Mouse (Mus musculus) midbrain, embryonic 10.5 days (tissue): ENCODE results near the gene Oprl1. TPM values are rescaled to one million over a fixed set of nuclear protein-coding genes. Genes with fewer than 3 reads are reported as not detected.

ENCODE experiments used
- DNase-seq: peaks from one replicate; pipeline ENCODE4 v3.0.0-alpha.2; 2017; ENCODE audit warnings: low spot score
- H3K27ac ChIP-seq: fragments of 300-500 bp; sonication (generic); replicated peaks from 2 replicates; pipeline ENCODE4 v1.5.1; 2016; ENCODE audit warnings: mild to moderate bottlenecking
- H3K27me3 ChIP-seq: fragments of 300-500 bp; sonication (generic); 2 replicates; pipeline ENCODE4 v1.6.1; 2016; ENCODE audit warnings: low read depth, mild to moderate bottlenecking; ENCODE audit not compliant: poor library complexity, severe bottlenecking
- H3K36me3 ChIP-seq: fragments of 300-500 bp; sonication (generic); 2 replicates; pipeline ENCODE4 v1.6.1; 2016; ENCODE audit warnings: mild to moderate bottlenecking, moderate library complexity
- H3K4me1 ChIP-seq: fragments of 300-500 bp; sonication (generic); 2 replicates; pipeline ENCODE4 v1.6.1; 2016
- H3K4me3 ChIP-seq: fragments of 300-500 bp; sonication (generic); 2 replicates; pipeline ENCODE4 v1.5.1; 2016; ENCODE audit warnings: mild to moderate bottlenecking, moderate library complexity
- H3K9me3 ChIP-seq: fragments of 300-500 bp; sonication (generic); replicated peaks from 2 replicates; pipeline ENCODE4 v1.6.1; 2016; ENCODE audit warnings: mild to moderate bottlenecking
- WGBS: fragments of 180-500 bp; shearing (Covaris S2); methylation state at CpG from one replicate; pipeline ENCODE4 v1.1.7; 2016; 5-methylcytosine and 5-hydroxymethylcytosine counted together
- polyA plus RNA-seq: library from polyadenylated mRNA; unstranded; fragments of >200 nt; fragmentation: Nextera tagmentation; extraction: Ambion mirVana; gene quantifications from 2 replicates; pipeline ENCODE4 v1.2.1, GENCODE M21; 2016

Gene Oprl1
- polyA plus RNA-seq: 6.4 and 14.5 TPM in 2 replicates

- DNase-seq: peak; percentile 54
- Histone ChIP-seq H3K9me3 (no peaks in the 10 kb centered on the region), H3K27me3 (no peaks in the 10 kb centered on the region), H3K4me1 (peaks cover 28% of the 10 kb centered on the region), H3K27ac (peak within 1 kb of the TSS; percentile 82), H3K36me3 (peaks cover 13% of the 10 kb centered on the region; the same call in 1 of the 2 replicates), H3K4me3 (peak within 1 kb of the TSS; percentile 52)
- 1% methylated on average over 7 of the region's 7 CpGs for WGBS
Observed at GRCm38 (mm10) chr2:181714903-181715326, at the start of gene Oprl1. Gene Oprl1 (plus strand): TSS chr2:181715016.

DNA sequence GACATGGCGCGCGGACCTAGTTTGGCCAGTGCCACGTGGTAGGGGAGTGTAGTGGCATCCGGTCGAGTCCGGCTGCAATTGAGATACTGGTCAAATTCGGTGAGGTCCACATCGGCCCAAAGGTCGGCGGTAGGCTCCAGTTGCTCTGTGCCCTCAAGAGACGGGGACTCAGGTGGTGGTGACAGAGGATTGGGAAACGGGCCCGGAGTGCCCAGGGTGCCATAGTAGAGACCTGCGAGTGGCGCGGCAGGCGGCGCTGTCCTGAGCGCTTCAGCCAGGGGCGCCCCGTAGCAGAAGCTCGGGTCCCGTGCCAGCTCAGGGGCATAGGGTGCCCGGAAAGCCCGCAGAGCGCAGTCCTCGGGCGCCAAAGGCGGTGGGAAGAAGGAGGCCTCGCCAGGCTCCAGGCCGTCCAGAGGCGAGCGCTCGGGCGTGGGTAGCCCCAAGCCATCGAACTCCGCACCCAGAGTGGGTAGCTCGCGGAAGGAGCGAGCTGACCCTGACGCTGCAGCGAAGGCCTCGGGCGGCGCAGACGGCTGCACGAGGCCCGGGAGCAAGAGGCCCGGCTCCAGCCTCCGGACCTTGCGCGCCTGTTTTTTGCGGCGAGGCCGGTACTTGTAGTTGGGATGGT, 44.4 kb upstream of the Oprl1 start:
- H3K4me1 ChIP-seq: peaks cover 40% of the 10 kb centered on the region
- DNase-seq: peak; percentile 52
- H3K36me3 ChIP-seq: no peaks in the 10 kb centered on the region
- WGBS: 3% methylated on average over 56 of the region's 56 CpGs
- H3K27ac ChIP-seq: no peak overlapping the region
- peak overlapping the region; percentile 48 for H3K4me3 ChIP-seq
- H3K9me3 ChIP-seq: no peaks in the 10 kb centered on the region
- H3K27me3 ChIP-seq: peaks cover 79% of the 10 kb centered on the region

DNA sequence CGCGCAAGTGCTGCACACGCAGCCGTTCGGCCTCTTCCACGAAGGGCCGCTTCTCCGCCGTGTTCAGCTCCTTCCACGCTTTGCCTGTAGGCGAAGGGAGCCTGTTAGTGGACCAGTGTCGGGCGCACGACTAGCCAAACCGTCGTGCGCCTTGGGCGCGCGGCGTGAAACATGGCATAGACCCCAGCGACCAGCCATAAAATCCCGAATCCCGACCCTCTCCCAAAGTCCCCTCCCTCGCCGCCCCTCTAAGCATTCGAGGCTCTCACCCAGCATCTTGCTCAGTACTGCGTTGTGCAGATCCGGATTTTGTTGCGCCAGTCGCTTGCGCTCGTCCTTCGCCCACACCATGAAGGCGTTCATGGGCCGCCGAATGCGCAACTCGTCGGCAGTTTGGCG, 43.9 kb upstream of the Oprl1 start:
- Histone ChIP-seq H3K36me3 (no peaks in the 10 kb centered on the region), H3K4me3 (peak overlapping the region; percentile 48)

GRCm38 (mm10) chr2:181671326-181671725, 43.5 kb upstream of the Oprl1 start, which contains the start of gene Sox18:
Gene Sox18 (minus strand): TSS chr2:181671640.
- WGBS: under 1% methylated on average over 42 of the region's 43 CpGs
- DNase-seq: peak; percentile 36
- Histone ChIP-seq H3K27me3 (peaks cover 79% of the 10 kb centered on the region), H3K9me3 (no peaks in the 10 kb centered on the region), H3K4me1 (peaks cover 50% of the 10 kb centered on the region), H3K4me3 (peak within 1 kb of the TSS; percentile 48), H3K27ac (no peak within 1 kb of the TSS; the same call in 1 of the 2 replicates), H3K36me3 (no peaks in the 10 kb centered on the region)

More for the DNA sequence above, 43.9 kb upstream of the Oprl1 start:
- Histone ChIP-seq H3K9me3 (no peaks in the 10 kb centered on the region), H3K27ac (no peak overlapping the region; the same call in 1 of the 2 replicates), H3K4me1 (peaks cover 46% of the 10 kb centered on the region), H3K27me3 (peaks cover 79% of the 10 kb centered on the region)
- WGBS: 1% methylated on average over 41 of the region's 41 CpGs
- peak; percentile 28 for DNase-seq

DNA sequence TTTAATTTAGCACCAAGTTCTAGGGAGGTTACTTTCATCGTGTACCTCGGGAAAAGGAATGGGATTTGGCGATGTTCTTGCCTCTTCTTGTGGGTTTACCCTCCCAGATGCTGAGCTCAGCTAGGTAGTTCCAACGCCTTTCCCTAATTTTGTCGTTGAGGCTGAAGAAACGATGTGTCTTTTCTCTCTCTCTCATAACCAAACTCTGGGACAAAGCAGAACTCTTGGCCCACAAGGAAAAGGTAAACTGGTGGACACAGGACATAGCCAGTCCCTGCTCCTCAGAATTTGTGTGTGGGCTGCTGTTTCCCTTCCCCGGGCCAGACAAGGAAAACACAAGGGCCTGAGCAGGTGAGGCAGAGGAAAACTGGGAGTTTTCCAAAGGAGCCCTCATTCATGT, 42.8 kb upstream of the Oprl1 start:
- Histone ChIP-seq H3K36me3 (no peaks in the 10 kb centered on the region), H3K27me3 (peaks cover 79% of the 10 kb centered on the region), H3K4me3 (no peak overlapping the region; the same call in 1 of the 2 replicates), H3K9me3 (no peaks in the 10 kb centered on the region), H3K27ac (no peak overlapping the region), H3K4me1 (peaks cover 56% of the 10 kb centered on the region)
- 27% methylated on average over 7 of the region's 7 CpGs for WGBS
- no peak for DNase-seq

DNA sequence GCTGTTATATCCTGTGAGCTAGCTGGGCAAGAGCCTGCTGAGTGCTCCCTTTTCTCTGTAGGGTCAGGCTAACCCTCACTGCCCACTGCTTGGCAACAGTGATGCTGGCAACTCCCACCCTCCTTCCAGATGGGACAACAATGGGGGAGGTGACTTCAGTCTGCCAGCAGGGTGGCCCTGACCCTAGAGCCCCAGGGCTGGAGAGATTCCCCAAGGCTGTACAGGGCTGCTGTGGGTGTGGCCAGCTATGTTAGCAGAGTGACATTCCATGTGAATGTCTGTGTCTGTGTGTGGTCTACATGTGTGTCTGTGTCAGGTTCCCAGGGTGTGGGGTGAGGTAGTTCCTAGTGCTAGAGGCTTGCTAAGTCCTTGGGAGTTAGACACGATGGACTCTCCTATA, 41.3 kb upstream of the Oprl1 start:
- H3K4me3 ChIP-seq: no peak overlapping the region
- H3K36me3 ChIP-seq: no peaks in the 10 kb centered on the region
- no peak for DNase-seq
- H3K27ac ChIP-seq: no peak overlapping the region
- 75% methylated on average over 1 of the region's 1 CpGs for WGBS
- H3K27me3 ChIP-seq: peaks cover 72% of the 10 kb centered on the region
- H3K4me1 ChIP-seq: peaks cover 63% of the 10 kb centered on the region
- no peaks in the 10 kb centered on the region for H3K9me3 ChIP-seq

DNA sequence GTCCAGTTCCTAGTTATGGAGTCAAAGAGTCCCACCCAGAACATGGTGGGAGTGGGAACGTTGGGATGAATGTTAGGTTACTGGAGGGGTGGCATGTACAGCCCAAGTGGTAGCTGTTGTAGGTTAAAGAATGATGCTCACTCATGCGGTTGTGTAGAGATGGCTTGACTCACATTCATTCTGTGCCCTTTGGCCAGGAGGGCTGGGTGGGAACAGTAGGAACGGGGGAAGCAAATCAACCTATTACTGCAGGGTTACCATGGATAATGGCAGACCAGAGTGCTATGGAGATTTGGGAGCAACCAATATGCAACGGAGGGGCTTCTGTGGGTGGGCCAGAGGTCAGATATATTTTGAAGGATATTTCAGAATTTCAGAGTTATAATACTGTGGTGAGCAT, 39.9 kb upstream of the Oprl1 start:
- Histone ChIP-seq H3K36me3 (no peaks in the 10 kb centered on the region), H3K27me3 (peaks cover 58% of the 10 kb centered on the region), H3K9me3 (no peaks in the 10 kb centered on the region), H3K4me3 (no peak overlapping the region), H3K4me1 (peaks cover 71% of the 10 kb centered on the region), H3K27ac (peak overlapping the region; percentile 81; the same call in 1 of the 2 replicates)
- 81% methylated on average over 4 of the region's 4 CpGs for WGBS
- DNase-seq: no peak

GRCm38 (mm10) chr2:181675454-181675853, 39.4 kb upstream of the Oprl1 start:
- Histone ChIP-seq H3K27me3 (peaks cover 53% of the 10 kb centered on the region), H3K36me3 (no peaks in the 10 kb centered on the region), H3K9me3 (no peaks in the 10 kb centered on the region), H3K4me3 (peak overlapping the region; percentile 43), H3K27ac (peak overlapping the region; percentile 81), H3K4me1 (peaks cover 69% of the 10 kb centered on the region)
- 3% methylated on average over 14 of the region's 14 CpGs for whole genome bisulfite sequencing
- DNase-seq: peak; percentile 69

DNA sequence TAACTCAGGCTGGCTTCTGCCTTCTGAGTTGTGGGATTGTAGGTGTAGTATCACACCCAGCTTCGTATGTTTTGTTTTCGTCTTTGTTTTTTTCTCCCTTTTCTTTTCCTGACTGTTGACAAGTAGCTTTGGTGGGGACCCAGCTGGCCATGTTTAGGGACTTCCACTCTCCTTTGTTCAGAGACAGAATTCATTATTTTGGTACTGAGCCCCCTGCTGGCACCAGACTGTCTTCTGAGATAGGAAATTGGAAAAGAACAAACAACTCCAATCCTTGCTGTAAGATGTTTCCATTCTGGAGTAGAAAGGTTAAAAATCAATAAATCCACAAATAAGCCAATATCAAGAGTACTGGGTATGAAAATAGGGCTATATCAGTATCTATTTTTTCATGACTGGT, 38.4 kb upstream of the Oprl1 start:
- WGBS: 48% methylated on average over 2 of the region's 2 CpGs
- Histone ChIP-seq H3K36me3 (no peaks in the 10 kb centered on the region), H3K27me3 (peaks cover 50% of the 10 kb centered on the region), H3K27ac (peak overlapping the region; percentile 81), H3K4me1 (peaks cover 68% of the 10 kb centered on the region), H3K4me3 (no peak overlapping the region), H3K9me3 (no peaks in the 10 kb centered on the region)
- peak; percentile 32 for DNase-seq

DNA sequence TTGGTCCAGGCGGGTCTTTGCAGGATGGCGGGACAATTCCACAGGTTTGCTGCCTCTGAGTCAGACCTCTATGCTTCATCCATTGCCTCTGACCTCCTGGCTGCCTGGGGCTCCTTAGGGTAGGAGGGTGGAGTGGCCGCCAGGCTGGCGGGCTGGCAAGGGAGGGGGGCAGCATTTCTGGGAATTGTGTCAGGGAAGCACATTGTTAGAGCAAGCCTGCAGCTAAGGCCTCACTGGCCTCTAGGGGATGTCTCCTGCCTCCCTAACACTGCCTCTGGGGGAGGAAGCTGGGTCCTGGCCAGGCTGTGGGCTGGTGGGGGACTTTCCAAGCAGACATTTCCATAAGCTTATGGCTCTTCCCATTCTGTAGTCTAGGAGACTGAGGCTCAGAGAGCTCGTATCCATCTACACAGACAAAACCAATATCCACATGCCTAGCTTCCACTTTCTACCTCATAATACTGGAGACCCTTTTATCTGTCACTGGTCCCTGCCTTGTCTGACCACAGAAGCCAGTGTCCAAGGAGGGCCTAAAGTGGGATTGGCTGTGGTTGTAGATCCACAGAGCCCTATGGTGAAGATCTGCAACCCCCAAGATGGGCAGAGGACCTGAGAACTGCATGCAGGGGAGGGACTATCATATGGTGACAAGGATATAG, 37.6 kb upstream of the Oprl1 start:
- no peak overlapping the region for H3K4me3 ChIP-seq
- peak overlapping the region; percentile 81 for H3K27ac ChIP-seq
- DNase-seq: no peak
- peaks cover 64% of the 10 kb centered on the region for H3K4me1 ChIP-seq
- no peaks in the 10 kb centered on the region for H3K36me3 ChIP-seq
- H3K27me3 ChIP-seq: peaks cover 44% of the 10 kb centered on the region
- WGBS: 44% methylated on average over 5 of the region's 5 CpGs
- H3K9me3 ChIP-seq: no peaks in the 10 kb centered on the region

- no peaks in the 10 kb centered on the region for H3K36me3 ChIP-seq
- H3K27ac ChIP-seq: 0 out of 2 replicates have a peak overlapping the region, but pooled peaks have one; percentile 28
- no peak overlapping the region for H3K4me3 ChIP-seq
- H3K9me3 ChIP-seq: no peaks in the 10 kb centered on the region
- no peak for DNase-seq
- WGBS: 65% methylated on average over 3 of the region's 3 CpGs
- H3K4me1 ChIP-seq: peaks cover 64% of the 10 kb centered on the region
- peaks cover 39% of the 10 kb centered on the region for H3K27me3 ChIP-seq
Observed at GRCm38 (mm10) chr2:181677755-181678098, 37.1 kb upstream of the Oprl1 start.

- peak; percentile 65 for DNase-seq
- no peak overlapping the region for H3K27ac ChIP-seq
- 28% methylated on average over 1 of the region's 1 CpGs for WGBS
- peaks cover 56% of the 10 kb centered on the region for H3K4me1 ChIP-seq
- H3K9me3 ChIP-seq: no peaks in the 10 kb centered on the region
- H3K36me3 ChIP-seq: no peaks in the 10 kb centered on the region
- H3K27me3 ChIP-seq: peaks cover 29% of the 10 kb centered on the region
- H3K4me3 ChIP-seq: no peak overlapping the region
Observed at GRCm38 (mm10) chr2:181678780-181679179, 36.0 kb upstream of the Oprl1 start.
